Mouse (Mus musculus): ENCODE measurements around the gene Lrrc58.

DNA sequence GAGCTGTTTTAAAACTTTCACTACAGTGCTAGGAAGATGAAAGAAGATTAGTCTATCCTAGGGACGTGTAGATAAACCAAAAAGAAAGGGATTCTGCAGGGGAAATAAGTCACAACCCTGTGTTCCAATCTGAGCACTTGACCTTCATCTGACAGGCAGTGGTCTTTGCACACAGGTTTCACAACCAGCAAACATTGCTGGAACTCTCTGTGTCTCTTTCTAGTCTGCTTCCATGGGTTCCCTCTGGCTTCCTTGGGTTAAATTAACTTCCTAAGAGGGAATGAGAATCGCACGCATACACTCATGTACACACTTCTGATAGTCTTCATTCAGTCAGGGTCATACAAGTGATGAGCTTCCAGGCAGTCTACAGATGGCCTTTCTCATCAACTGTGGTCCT, 4.3 kb upstream of the Lrrc58 start:
- no peak for TF ChIP-seq CTCF (IDR thresholded peaks at IDR 0.05; ENCODE audit: borderline replicate concordance, insufficient read depth, low read depth, low read length)
- no peak for TF ChIP-seq POLR2A (IDR thresholded peaks at IDR 0.05; ENCODE audit: borderline replicate concordance, insufficient read depth, low read length)
